In genomic region chr17:87334162-87334561, GRCm38 (mm10) we compare ENCODE assay signal across 29 mouse cellular contexts. TPM values are rescaled to one million over a fixed set of nuclear protein-coding genes. Genes with fewer than 3 reads are reported as not detected.
DNase-seq lines count a peak whose midpoint lies in the region; ATAC-seq and TF ChIP-seq lines count a peak whose summit lies in the region.
"Had no signal": no experiment of that assay in that cellular context is flagged by ENCODE, and none has a peak within 500 bp of the region (broad histone marks: within the 10 kb centered on the region; RNA-seq: fewer than 3 reads in every experiment).

No protein-coding gene starts in this region.

- TF ChIP-seq CTCF in layer of hippocampus, adult 2 months (conservative IDR thresholded peaks at IDR 0.05) = no peak

- no peak overlapping the region for H3K4me2 ChIP-seq in midbrain, embryonic 14.5 days (ENCODE audit: low read length)
- H3K4me2 ChIP-seq: embryonic facial prominence, embryonic 13.5 days; forebrain, embryonic 12.5 days; forebrain, embryonic 15.5 days; heart, embryonic 13.5 days; hindbrain, embryonic 14.5 days had no signal

- DNase-seq in cerebellum, adult 9-11 months = peak; percentile 60
- no peak for DNase-seq in cerebellum, adult 8-10 months
- DNase-seq in layer of hippocampus, adult 2 months (ENCODE audit: low spot score in 2 of 2) = no peak
- no peak for DNase-seq in layer of hippocampus, adult 8-10 months (ENCODE audit: low spot score in 2 of 2)
- no peak for DNase-seq in limb, embryonic 10.5 days (ENCODE audit: low spot score)
- DNase-seq in midbrain, embryonic 14.5 days = no peak
- DNase-seq: adrenal gland, postnatal 10 days; B cell, adult 2 months; cerebellum, adult 11 months; cerebellum, adult 2 months; embryo, embryonic 11 days; gastrocnemius, postnatal 10 days; heart, adult 18-20 months; heart, postnatal 14 days; heart, postnatal 4 days had no signal

- no peaks in the 10 kb centered on the region for H3K9me3 ChIP-seq in limb, embryonic 10.5 days (replicated peaks)
- no peaks in the 10 kb centered on the region for H3K9me3 ChIP-seq in midbrain, embryonic 14.5 days (ENCODE audit: control insufficient read depth, low read length)
- H3K9me3 ChIP-seq: embryonic facial prominence, embryonic 10.5 days; embryonic facial prominence, embryonic 13.5 days; forebrain, embryonic 12.5 days; forebrain, embryonic 15.5 days; G1E; heart, embryonic 10.5 days had no signal

- no peak overlapping the region for H3K4me3 ChIP-seq in layer of hippocampus, adult 2 months
- H3K4me3 ChIP-seq in limb, embryonic 10.5 days = no peak overlapping the region
- H3K4me3 ChIP-seq in midbrain, embryonic 14.5 days (replicated peaks; ENCODE audit: low read depth, low read length) = no peak overlapping the region
- H3K4me3 ChIP-seq: embryonic facial prominence, embryonic 10.5 days; embryonic facial prominence, embryonic 13.5 days; erythroblast, embryonic 14.5 days; forebrain, embryonic 12.5 days; forebrain, embryonic 15.5 days; heart, embryonic 10.5 days; heart, embryonic 13.5 days had no signal

- no peak for ATAC-seq in midbrain, embryonic 14.5 days (ENCODE audit: low FRiP score, low TSS enrichment)
- ATAC-seq: forebrain, embryonic 15.5 days; hindbrain, postnatal 0 days; inflammation-experienced regulatory T-cells, adult 6 months; intestine, embryonic 16.5 days; Patski had no signal

- no peaks in the 10 kb centered on the region for H3K36me3 ChIP-seq in limb, embryonic 10.5 days
- no peaks in the 10 kb centered on the region for H3K36me3 ChIP-seq in midbrain, embryonic 14.5 days (ENCODE audit: control insufficient read depth, insufficient read depth, low read length)
- H3K36me3 ChIP-seq: embryonic facial prominence, embryonic 10.5 days; forebrain, embryonic 12.5 days; forebrain, embryonic 15.5 days had no signal

- H3K9ac ChIP-seq in midbrain, embryonic 14.5 days (replicated peaks; ENCODE audit: low read length) = no peak overlapping the region
- H3K9ac ChIP-seq: embryonic facial prominence, embryonic 13.5 days; forebrain, embryonic 12.5 days; forebrain, embryonic 15.5 days; heart, embryonic 13.5 days; hindbrain, embryonic 14.5 days had no signal

- peaks cover 20% of the 10 kb centered on the region for H3K27me3 ChIP-seq in limb, embryonic 10.5 days (ENCODE audit: low read depth, poor library complexity, severe bottlenecking)
- no peaks in the 10 kb centered on the region for H3K27me3 ChIP-seq in midbrain, embryonic 14.5 days (ENCODE audit: control insufficient read depth, insufficient read depth, low read length)
- H3K27me3 ChIP-seq: CH12.LX; forebrain, embryonic 15.5 days; Patski had no signal

- peaks cover 48% of the 10 kb centered on the region for H3K4me1 ChIP-seq in limb, embryonic 10.5 days
- H3K4me1 ChIP-seq in midbrain, embryonic 14.5 days (ENCODE audit: control insufficient read depth, insufficient read depth, low read length) = peaks cover 33% of the 10 kb centered on the region

- peak overlapping the region; percentile 89; the same call in 1 of the 2 replicates for H3K27ac ChIP-seq in layer of hippocampus, adult 2 months
- 0 out of 2 replicates have a peak overlapping the region, but pooled peaks have one; percentile 10 for H3K27ac ChIP-seq in limb, embryonic 10.5 days
- no peak overlapping the region for H3K27ac ChIP-seq in midbrain, embryonic 14.5 days (replicated peaks; ENCODE audit: low read depth, low read length)
- H3K27ac ChIP-seq: embryonic facial prominence, embryonic 13.5 days; forebrain, embryonic 12.5 days; forebrain, embryonic 15.5 days; heart, embryonic 10.5 days; heart, embryonic 13.5 days; hindbrain, embryonic 14.5 days; hindbrain, postnatal 0 days had no signal

- 95% methylated on average over 12 of the region's 12 CpGs for WGBS in limb, embryonic 10.5 days
- 97% methylated on average over 12 of the region's 12 CpGs for WGBS in midbrain, embryonic 14.5 days

RNA-seq across cellular contexts. Expression of gene Ttc7, which starts 51.5 kb away (rescaled TPM):
- 1 to 10 TPM; 7.0 to 8.6 TPM for total RNA-seq in layer of hippocampus, adult 2 months (2021)
- total RNA-seq in layer of hippocampus, adult 8-10 months (2022) = 1 to 10 TPM; 7.8 to 10.0 (median 8.5) TPM
- 3.6 and 3.9 TPM in 2 replicates for polyA plus RNA-seq in limb, embryonic 10.5 days (2016; fragmentation: Nextera tagmentation; extraction: Ambion mirVana)
- 3.6 and 5.0 TPM in 2 replicates for polyA plus RNA-seq in midbrain, embryonic 14.5 days (2014; fragmentation: Nextera tagmentation; extraction: Ambion mirVana)
